In the genomic region with DNA sequence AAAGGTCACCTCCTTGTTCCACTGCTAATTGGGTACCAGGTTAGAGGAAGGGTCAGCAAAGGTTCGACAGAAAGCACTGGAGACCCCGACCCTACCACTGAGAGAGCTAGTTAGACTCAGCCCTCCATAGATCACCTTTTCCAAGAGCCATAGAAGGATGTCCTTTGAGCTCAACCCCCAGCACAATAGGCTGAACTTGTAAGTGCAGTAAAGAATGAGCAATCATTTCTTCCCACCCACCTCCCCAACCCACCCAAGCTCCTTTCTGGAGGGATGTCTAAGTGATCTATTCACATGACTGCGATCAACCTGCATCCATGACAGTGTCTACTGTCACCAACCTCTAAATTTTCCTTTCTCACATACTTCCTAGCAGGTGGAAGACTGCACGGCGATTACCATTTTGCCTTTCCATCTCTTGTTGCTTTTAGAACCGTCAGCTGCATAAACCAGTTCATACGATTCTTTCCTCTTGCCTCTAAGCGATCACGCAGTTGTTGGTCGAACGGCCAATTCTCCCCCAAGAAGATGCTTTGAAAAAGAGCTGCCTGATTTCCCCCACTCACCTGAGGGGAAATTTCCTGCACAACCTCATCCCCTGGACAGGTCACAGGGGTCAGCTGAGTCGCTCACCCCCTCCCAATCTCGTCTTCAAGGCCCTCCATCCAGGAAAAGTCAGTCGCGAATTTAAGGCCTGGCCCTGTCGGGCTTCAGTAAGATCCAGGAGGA, we compare ENCODE assay signal across 8 mouse cellular contexts. TPM values are rescaled to one million over a fixed set of nuclear protein-coding genes. Genes with fewer than 3 reads are reported as not detected.
DNase-seq lines count a peak whose midpoint lies in the region; ATAC-seq and TF ChIP-seq lines count a peak whose summit lies in the region.

No protein-coding gene starts in this region.

- DNase-seq in heart, postnatal 25 days (ENCODE audit: low spot score), result no peak
- DNase-seq in c-Kit-positive CD71-positive TER-119-positive erythroid progenitor cells, embryonic 14.5 days (ENCODE audit: low spot score), result peak; percentile 26
- DNase-seq in midbrain, postnatal 0 days (ENCODE audit: low spot score), result no peak
- DNase-seq in left cerebral cortex, adult 18-20 months (ENCODE audit: low spot score in 2 of 2), result no peak
- no peak for DNase-seq in cerebellum, postnatal 4 days (ENCODE audit: low spot score in 2 of 2)

- 0 out of 2 replicates have a peak, but pooled peaks cover 3% of the 10 kb centered on the region for H3K27me3 ChIP-seq in heart, embryonic 14.5 days (ENCODE audit: control insufficient read depth, insufficient read depth, low read length)
- no peaks in the 10 kb centered on the region for H3K27me3 ChIP-seq in C2C12 (ENCODE audit: control insufficient read depth, insufficient read depth, insufficient read length)
- no peaks in the 10 kb centered on the region for H3K27me3 ChIP-seq in hindbrain, embryonic 16.5 days (replicated peaks; ENCODE audit: control insufficient read depth, insufficient read depth, low read length)
- H3K27me3 ChIP-seq in midbrain, postnatal 0 days (ENCODE audit: insufficient read depth, low read length), result no peaks in the 10 kb centered on the region

- intact Hi-C loops in heart, postnatal 25 days (cut with DNase I), result loop anchor here (5.0 kb wide), 2 partner anchors 222 to 452 kb away; partner anchors contain the start of gene Gnai3

- H3K9ac ChIP-seq in heart, embryonic 14.5 days (ENCODE audit: low read length), result peak overlapping the region; percentile 99
- H3K9ac ChIP-seq in hindbrain, embryonic 16.5 days (ENCODE audit: low read depth, low read length), result peak overlapping the region; percentile 92
- H3K9ac ChIP-seq in midbrain, postnatal 0 days (replicated peaks; ENCODE audit: low read length, poor library complexity, severe bottlenecking), result peak overlapping the region; percentile 86

- 7% methylated on average over 16 of the region's 16 CpGs for WGBS in heart, embryonic 14.5 days
- 3% methylated on average over 16 of the region's 16 CpGs for WGBS in hindbrain, embryonic 16.5 days
- whole genome bisulfite sequencing in midbrain, postnatal 0 days, result 5% methylated on average over 16 of the region's 16 CpGs

- H3K36me3 ChIP-seq in heart, embryonic 14.5 days (ENCODE audit: control insufficient read depth, insufficient read depth, low read length), result no peaks in the 10 kb centered on the region
- H3K36me3 ChIP-seq in C2C12 (ENCODE audit: control insufficient read depth, insufficient read depth), result peaks cover 27% of the 10 kb centered on the region
- no peaks in the 10 kb centered on the region for H3K36me3 ChIP-seq in hindbrain, embryonic 16.5 days (ENCODE audit: control insufficient read depth, insufficient read depth, low read length)
- H3K36me3 ChIP-seq in midbrain, postnatal 0 days (ENCODE audit: insufficient read depth, low read length), result no peaks in the 10 kb centered on the region

- ATAC-seq in heart, embryonic 14.5 days (ENCODE audit: insufficient number of reproducible peaks, insufficient read depth, low FRiP score, low read depth), result no peak
- no peak for ATAC-seq in hindbrain, embryonic 16.5 days
- no peak for ATAC-seq in midbrain, postnatal 0 days (ENCODE audit: low FRiP score)

- H3K9me3 ChIP-seq in heart, embryonic 14.5 days (ENCODE audit: control insufficient read depth, low read length), result no peaks in the 10 kb centered on the region
- H3K9me3 ChIP-seq in hindbrain, embryonic 16.5 days (ENCODE audit: control insufficient read depth, low read length), result no peaks in the 10 kb centered on the region
- H3K9me3 ChIP-seq in midbrain, postnatal 0 days (ENCODE audit: low read length), result no peaks in the 10 kb centered on the region

- H3K79me2 ChIP-seq in C2C12 (ENCODE audit: control insufficient read depth, insufficient read depth), result peaks cover 60% of the 10 kb centered on the region

- peak overlapping the region; percentile 93 for H3K4me2 ChIP-seq in heart, embryonic 14.5 days (ENCODE audit: low read length)
- peak overlapping the region; percentile 87 for H3K4me2 ChIP-seq in hindbrain, embryonic 16.5 days (ENCODE audit: low read length)
- peak overlapping the region; percentile 76 for H3K4me2 ChIP-seq in midbrain, postnatal 0 days (ENCODE audit: low read depth, low read length, poor library complexity, severe bottlenecking)

- peaks cover 5 to 31% of the 10 kb centered on the region in 2 experiments for H3K4me1 ChIP-seq in heart, embryonic 14.5 days (ENCODE audit: control insufficient read depth in 2 of 2, insufficient read depth in 2 of 2, low read length in 2 of 2)
- H3K4me1 ChIP-seq in hindbrain, embryonic 16.5 days (ENCODE audit: control insufficient read depth, insufficient read depth, low read depth, low read length), result peaks cover 39% of the 10 kb centered on the region
- peaks cover 19% of the 10 kb centered on the region for H3K4me1 ChIP-seq in midbrain, postnatal 0 days (ENCODE audit: insufficient read depth, low read length)

- peak overlapping the region; percentile 90 for H3ac ChIP-seq in C2C12 (ENCODE audit: control insufficient read depth, insufficient read length, low read depth)

- peak overlapping the region; percentile 88 for H3K27ac ChIP-seq in heart, embryonic 14.5 days (replicated peaks in 1 of 2; ENCODE audit: control insufficient read depth in 1 of 2, insufficient read depth in 1 of 2, low read depth in 2 of 2, low read length in 2 of 2)
- peak overlapping the region; percentile 95 for H3K27ac ChIP-seq in hindbrain, embryonic 16.5 days (ENCODE audit: low read depth, low read length)
- H3K27ac ChIP-seq in midbrain, postnatal 0 days (ENCODE audit: low read depth, low read length), result peak overlapping the region; percentile 96

- peaks cover 57% of the 10 kb centered on the region for H3K79me3 ChIP-seq in C2C12 (ENCODE audit: low read depth)

- TF ChIP-seq CTCF in C2C12 (IDR thresholded peaks at IDR 0.05; ENCODE audit: control insufficient read depth, insufficient read depth, insufficient read length), result no peak
- TF ChIP-seq CTCF in midbrain, postnatal 0 days (IDR thresholded peaks at IDR 0.05), result no peak

- peak overlapping the region; percentile 91 to 93 for H3K4me3 ChIP-seq in heart, embryonic 14.5 days (ENCODE audit: control insufficient read depth in 1 of 2, insufficient read depth in 1 of 2, low read depth in 1 of 2, low read length in 2 of 2)
- peak overlapping the region; percentile 85 for H3K4me3 ChIP-seq in C2C12 (ENCODE audit: insufficient read depth, poor library complexity, severe bottlenecking)
- peak overlapping the region; percentile 79 for H3K4me3 ChIP-seq in hindbrain, embryonic 16.5 days (ENCODE audit: low read length)
- peak overlapping the region; percentile 67 for H3K4me3 ChIP-seq in midbrain, postnatal 0 days (ENCODE audit: low read depth, low read length)

TF ChIP-seq in C2C12, 6 proteins besides CTCF, POLR2A, EP300 and RAD21:
- no peak for TF ChIP-seq MAX (IDR thresholded peaks at IDR 0.05)
TF ChIP-seq in C2C12: peak in this region for 0.

RNA-seq across cellular contexts. Expression of gene Ahcyl1, which starts 1.0 kb away (rescaled TPM):
- 63.7 and 64.4 TPM in 2 replicates for polyA plus RNA-seq in heart, embryonic 14.5 days (2014; fragmentation: Nextera tagmentation; extraction: Ambion mirVana)
- total RNA-seq in heart, postnatal 25 days (2021), result 10 to 100 TPM; 80.0 to 81.1 TPM
- 72.1 TPM for polyA plus RNA-seq in C2C12 (2012; fragmentation: generic; extraction: Trizol)
- polyA plus RNA-seq in hindbrain, embryonic 16.5 days (2015; fragmentation: Nextera tagmentation; extraction: Ambion mirVana), result 116 and 117 TPM in 2 replicates
- 65.9 and 76.0 TPM in 2 replicates for total RNA-seq in midbrain, postnatal 0 days (2014; rRNA removed)
- 109 and 111 TPM in 2 replicates for polyA plus RNA-seq in midbrain, postnatal 0 days (2015; fragmentation: Nextera tagmentation; extraction: Ambion mirVana)
- 100 to 1,000 TPM; 305 to 328 TPM for total RNA-seq in left cerebral cortex, adult 18-20 months (2021)
